Mouse (Mus musculus): Measurements from ENCODE around the gene E130218I03Rik. TPM values are rescaled to one million over a fixed set of nuclear protein-coding genes. Genes with fewer than 3 reads are reported as not detected.

Gene E130218I03Rik
- polyA plus RNA-seq, 2 experiments, result 0.10 to 0.67 TPM

DNA sequence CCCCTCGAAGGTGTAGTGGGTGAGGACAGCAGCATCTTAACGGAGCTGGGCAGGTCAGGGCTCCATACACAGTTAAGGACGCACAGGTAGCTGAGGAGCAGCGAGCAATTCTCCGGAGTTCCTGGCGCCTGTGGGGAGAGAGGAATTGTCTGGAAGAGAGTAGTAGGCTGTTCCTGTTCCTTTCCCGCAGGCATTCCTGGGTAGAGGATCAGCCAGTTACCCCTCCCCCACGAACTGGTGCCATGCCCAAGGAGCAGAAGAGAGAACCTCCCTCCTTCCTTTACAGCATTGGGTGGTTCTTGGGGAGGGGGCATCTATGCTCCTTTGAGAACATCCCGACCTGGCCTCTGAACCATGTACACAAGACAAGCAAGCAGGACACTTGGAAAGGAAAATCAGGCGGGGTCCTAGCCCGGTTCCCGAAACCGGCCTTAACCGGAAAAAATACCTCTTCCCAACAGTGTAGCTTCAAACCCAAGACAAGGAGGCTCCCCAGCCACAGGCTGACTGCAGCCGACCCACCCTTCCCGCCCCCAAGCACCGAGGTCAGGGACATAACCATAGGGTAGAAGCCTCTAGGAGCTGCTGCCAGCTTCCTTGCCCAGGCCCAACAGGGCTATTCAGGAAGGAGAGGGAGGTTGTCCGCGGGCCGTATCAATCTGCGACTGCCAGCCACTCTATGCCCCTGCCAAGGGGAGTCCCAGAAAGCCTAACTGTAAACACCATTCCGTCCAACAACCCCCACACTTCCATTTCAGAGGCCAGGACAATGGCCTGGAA is 8.9 kb downstream of the E130218I03Rik start:
- H3K36me3 ChIP-seq (ENCODE audit: control insufficient read depth, insufficient read depth, low read length), result no peaks in the 10 kb centered on the region
- 8% methylated on average over 22 of the region's 22 CpGs for WGBS
- DNase-seq (ENCODE audit: low spot score) (no peak), ATAC-seq (ENCODE audit: low FRiP score, low read depth) (no peak)
- H3K27me3 ChIP-seq (ENCODE audit: control insufficient read depth, insufficient read depth, low read length), result peaks cover 58% of the 10 kb centered on the region
- no peak for TF ChIP-seq POLR2A (IDR thresholded peaks at IDR 0.05; ENCODE audit: borderline replicate concordance, extremely low read depth, insufficient read depth, insufficient read length)
- H3K4me1 ChIP-seq (ENCODE audit: control insufficient read depth, insufficient read depth, low read length), result peaks cover 34% of the 10 kb centered on the region
- no peaks in the 10 kb centered on the region for H3K9me3 ChIP-seq (ENCODE audit: control insufficient read depth, low read length)
- H3K27ac ChIP-seq (replicated peaks; ENCODE audit: low read depth, low read length), result no peak overlapping the region
- peak overlapping the region; percentile 57 for H3K9ac ChIP-seq (ENCODE audit: low read depth, low read length, severe bottlenecking)
- H3K4me3 ChIP-seq (replicated peaks; ENCODE audit: low read length), result peak overlapping the region; percentile 53
- peak overlapping the region; percentile 99 for H3K4me2 ChIP-seq (replicated peaks; ENCODE audit: low read depth, low read length, severe bottlenecking)

GRCm38 (mm10) chr4:134252911-134253721 is 9.7 kb downstream of the E130218I03Rik start:
- H3K27me3 ChIP-seq (ENCODE audit: control insufficient read depth, insufficient read depth, low read length), result peaks cover 58% of the 10 kb centered on the region
- WGBS, result 15% methylated on average over 15 of the region's 15 CpGs
- peak overlapping the region; percentile 43 for H3K9ac ChIP-seq (ENCODE audit: low read depth, low read length, severe bottlenecking)
- H3K9me3 ChIP-seq (ENCODE audit: control insufficient read depth, low read length), result no peaks in the 10 kb centered on the region
- ATAC-seq (ENCODE audit: low FRiP score, low read depth) (no peak), DNase-seq (ENCODE audit: low spot score) (no peak)
- no peaks in the 10 kb centered on the region for H3K36me3 ChIP-seq (ENCODE audit: control insufficient read depth, insufficient read depth, low read length)
- H3K4me3 ChIP-seq (replicated peaks; ENCODE audit: low read length), result peak overlapping the region; percentile 53
- peak overlapping the region; percentile 41 for H3K4me2 ChIP-seq (replicated peaks; ENCODE audit: low read depth, low read length, severe bottlenecking)
- no peak for TF ChIP-seq POLR2A (IDR thresholded peaks at IDR 0.05; ENCODE audit: borderline replicate concordance, extremely low read depth, insufficient read depth, insufficient read length)
- H3K4me1 ChIP-seq (ENCODE audit: control insufficient read depth, insufficient read depth, low read length), result peaks cover 34% of the 10 kb centered on the region
- H3K27ac ChIP-seq (replicated peaks; ENCODE audit: low read depth, low read length), result 0 out of 2 replicates have a peak overlapping the region, but pooled peaks have one; percentile 8

DNA sequence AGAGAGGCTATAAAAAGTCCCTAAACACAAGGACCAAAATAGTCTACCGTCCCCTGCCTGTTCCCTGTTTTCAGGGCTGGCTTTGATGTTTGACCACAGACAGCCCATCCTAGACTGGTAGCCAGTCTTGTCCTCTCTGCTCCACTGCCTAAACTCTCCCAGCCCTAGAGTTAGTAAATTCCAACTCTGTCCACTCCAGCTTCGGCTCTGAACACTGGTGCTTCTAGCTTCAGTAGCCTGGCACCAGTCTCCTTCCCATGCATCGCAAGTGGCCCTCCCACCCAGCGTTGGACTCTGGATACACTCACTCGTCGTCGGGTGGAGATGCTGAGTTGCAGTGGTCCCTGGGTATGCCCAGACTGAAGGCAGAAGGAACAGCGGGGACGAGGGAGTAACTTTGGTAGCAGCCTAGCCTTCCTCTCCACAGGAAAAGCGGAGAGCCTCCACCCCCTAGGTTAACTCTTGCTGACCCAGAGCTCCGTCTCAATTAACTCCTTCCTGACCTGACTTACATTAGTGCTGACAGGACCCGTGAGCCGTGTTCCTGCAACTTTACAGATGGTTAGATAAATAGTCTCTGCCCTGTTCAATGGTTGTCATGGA is 10.4 kb downstream of the E130218I03Rik start, which contains the start of gene Grrp1:
Gene Grrp1, minus strand, starts transcription at position 385 of the 603 bp plus-strand sequence.
- H3K27ac ChIP-seq (replicated peaks; ENCODE audit: low read depth, low read length), result 0 out of 2 replicates have a peak within 1 kb of the TSS, but pooled peaks have one; percentile 8
- no peak for TF ChIP-seq POLR2A (IDR thresholded peaks at IDR 0.05; ENCODE audit: borderline replicate concordance, extremely low read depth, insufficient read depth, insufficient read length)
- WGBS, result 3% methylated on average over 13 of the region's 13 CpGs
- H3K36me3 ChIP-seq (ENCODE audit: control insufficient read depth, insufficient read depth, low read length), result no peaks in the 10 kb centered on the region
- peaks cover 54% of the 10 kb centered on the region for H3K27me3 ChIP-seq (ENCODE audit: control insufficient read depth, insufficient read depth, low read length)
- peak within 1 kb of the TSS; percentile 53 for H3K4me3 ChIP-seq (replicated peaks; ENCODE audit: low read length)
- peak within 1 kb of the TSS; percentile 43 for H3K9ac ChIP-seq (ENCODE audit: low read depth, low read length, severe bottlenecking)
- H3K4me1 ChIP-seq (ENCODE audit: control insufficient read depth, insufficient read depth, low read length), result peaks cover 34% of the 10 kb centered on the region
- no peaks in the 10 kb centered on the region for H3K9me3 ChIP-seq (ENCODE audit: control insufficient read depth, low read length)
- H3K4me2 ChIP-seq (replicated peaks; ENCODE audit: low read depth, low read length, severe bottlenecking), result peak within 1 kb of the TSS; percentile 41
- DNase-seq (ENCODE audit: low spot score) (no peak), ATAC-seq (ENCODE audit: low FRiP score, low read depth) (no peak)

DNA sequence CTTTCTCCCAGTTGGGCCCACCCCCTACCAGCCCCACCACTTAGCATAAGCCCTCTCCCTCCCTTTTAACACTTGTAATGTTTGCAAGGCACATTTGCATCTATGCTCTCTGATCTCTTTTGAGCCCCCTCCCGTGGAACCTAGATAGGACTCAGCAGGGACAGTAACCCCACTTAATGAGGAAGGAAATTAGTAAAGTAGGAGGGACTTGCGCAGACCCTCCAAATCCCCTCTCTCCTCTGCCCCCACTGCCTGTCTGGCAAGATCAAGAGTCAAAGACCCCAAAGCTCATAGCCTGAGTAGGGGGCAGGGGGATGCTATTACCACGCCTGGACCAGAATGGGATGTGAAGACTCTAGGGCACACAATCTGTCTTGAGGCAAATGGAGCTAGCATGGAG is 11.4 kb downstream of the E130218I03Rik start:
- Histone ChIP-seq H3K9me3 (ENCODE audit: control insufficient read depth, low read length) (no peaks in the 10 kb centered on the region), H3K4me1 (ENCODE audit: control insufficient read depth, insufficient read depth, low read length) (peaks cover 33% of the 10 kb centered on the region)
- WGBS, result 44% methylated on average over 3 of the region's 3 CpGs

GRCm38 (mm10) chr4:134255854-134256253 is 12.4 kb downstream of the E130218I03Rik start:
- no peak for DNase-seq (ENCODE audit: low spot score)
- H3K4me2 ChIP-seq (replicated peaks; ENCODE audit: low read depth, low read length, severe bottlenecking), result no peak overlapping the region
- peaks cover 26% of the 10 kb centered on the region for H3K4me1 ChIP-seq (ENCODE audit: control insufficient read depth, insufficient read depth, low read length)
- ATAC-seq (ENCODE audit: low FRiP score, low read depth), result no peak
- no peaks in the 10 kb centered on the region for H3K9me3 ChIP-seq (ENCODE audit: control insufficient read depth, low read length)
- H3K36me3 ChIP-seq (ENCODE audit: control insufficient read depth, insufficient read depth, low read length), result no peaks in the 10 kb centered on the region
- TF ChIP-seq POLR2A (IDR thresholded peaks at IDR 0.05; ENCODE audit: borderline replicate concordance, extremely low read depth, insufficient read depth, insufficient read length), result no peak
- H3K9ac ChIP-seq (ENCODE audit: low read depth, low read length, severe bottlenecking), result no peak overlapping the region
- H3K4me3 ChIP-seq (replicated peaks; ENCODE audit: low read length), result no peak overlapping the region
- WGBS, result 27% methylated on average over 4 of the region's 4 CpGs
- peaks cover 36% of the 10 kb centered on the region for H3K27me3 ChIP-seq (ENCODE audit: control insufficient read depth, insufficient read depth, low read length)
- H3K27ac ChIP-seq (replicated peaks; ENCODE audit: low read depth, low read length), result no peak overlapping the region

More for the DNA sequence above, 11.4 kb downstream of the E130218I03Rik start:
- no peaks in the 10 kb centered on the region for H3K36me3 ChIP-seq (ENCODE audit: control insufficient read depth, insufficient read depth, low read length)
- ATAC-seq (ENCODE audit: low FRiP score, low read depth) (no peak), DNase-seq (ENCODE audit: low spot score) (no peak)
- no peak overlapping the region for H3K9ac ChIP-seq (ENCODE audit: low read depth, low read length, severe bottlenecking)
- H3K4me2 ChIP-seq (replicated peaks; ENCODE audit: low read depth, low read length, severe bottlenecking), result no peak overlapping the region
- H3K4me3 ChIP-seq (replicated peaks; ENCODE audit: low read length), result no peak overlapping the region
- H3K27me3 ChIP-seq (ENCODE audit: control insufficient read depth, insufficient read depth, low read length), result peaks cover 46% of the 10 kb centered on the region
- TF ChIP-seq POLR2A (IDR thresholded peaks at IDR 0.05; ENCODE audit: borderline replicate concordance, extremely low read depth, insufficient read depth, insufficient read length), result no peak
- no peak overlapping the region for H3K27ac ChIP-seq (replicated peaks; ENCODE audit: low read depth, low read length)

Measured in limb, embryonic 14.5 days (tissue).